23 mouse cellular contexts compared by ENCODE assay signal in genomic region chr16:22046739-22047366, GRCm38 (mm10). TPM values are rescaled to one million over a fixed set of nuclear protein-coding genes. Genes with fewer than 3 reads are reported as not detected.
DNase-seq lines count a peak whose midpoint lies in the region; ATAC-seq and TF ChIP-seq lines count a peak whose summit lies in the region.
"Had no signal": no experiment of that assay in that cellular context is flagged by ENCODE, and none has a peak within 500 bp of the region (broad histone marks: within the 10 kb centered on the region; RNA-seq: fewer than 3 reads in every experiment).

No protein-coding gene starts in this region.

- H3K9ac ChIP-seq in forebrain, embryonic 13.5 days = no peak overlapping the region
- H3K9ac ChIP-seq in forebrain, postnatal 0 days = no peak overlapping the region
- no peak overlapping the region for H3K9ac ChIP-seq in forebrain, embryonic 16.5 days (replicated peaks; ENCODE audit: low read depth, low read length)
- H3K9ac ChIP-seq: embryonic facial prominence, embryonic 15.5 days; heart, embryonic 15.5 days; hindbrain, embryonic 13.5 days had no signal

- no peak overlapping the region for H3K4me2 ChIP-seq in forebrain, embryonic 13.5 days
- H3K4me2 ChIP-seq in forebrain, postnatal 0 days (ENCODE audit: low read depth) = no peak overlapping the region
- H3K4me2 ChIP-seq in forebrain, embryonic 16.5 days (ENCODE audit: low read length) = no peak overlapping the region
- H3K4me2 ChIP-seq: embryonic facial prominence, embryonic 15.5 days; heart, embryonic 15.5 days; hindbrain, embryonic 13.5 days had no signal

- ATAC-seq in forebrain, embryonic 13.5 days = peak; percentile 67; the same call in 1 of the 2 replicates
- no peak for ATAC-seq in forebrain, postnatal 0 days
- ATAC-seq in forebrain, embryonic 16.5 days = peak; percentile 64
- ATAC-seq: hindbrain, postnatal 0 days had no signal

- H3K9me3 ChIP-seq in forebrain, embryonic 13.5 days (replicated peaks) = no peaks in the 10 kb centered on the region
- H3K9me3 ChIP-seq in forebrain, postnatal 0 days (ENCODE audit: low read length) = no peaks in the 10 kb centered on the region
- H3K9me3 ChIP-seq in forebrain, embryonic 16.5 days (ENCODE audit: control insufficient read depth, low read length) = no peaks in the 10 kb centered on the region
- H3K9me3 ChIP-seq: embryonic facial prominence, embryonic 15.5 days; heart, embryonic 10.5 days; heart, embryonic 15.5 days; hindbrain, embryonic 13.5 days had no signal

- peaks cover 9% of the 10 kb centered on the region; the same call in 1 of the 2 replicates for H3K4me1 ChIP-seq in forebrain, embryonic 13.5 days
- H3K4me1 ChIP-seq in forebrain, postnatal 0 days (ENCODE audit: insufficient read depth) = no peaks in the 10 kb centered on the region
- H3K4me1 ChIP-seq in bone marrow macrophage, adult 2 months (ENCODE audit: control insufficient read depth, insufficient read depth, low read length) = peaks cover 29% of the 10 kb centered on the region
- no peaks in the 10 kb centered on the region for H3K4me1 ChIP-seq in forebrain, embryonic 16.5 days (replicated peaks; ENCODE audit: control insufficient read depth, insufficient read depth, low read length)
- H3K4me1 ChIP-seq: embryonic facial prominence, embryonic 15.5 days; heart, embryonic 10.5 days; heart, embryonic 15.5 days; hindbrain, embryonic 13.5 days had no signal

- H3K4me3 ChIP-seq in forebrain, embryonic 13.5 days = no peak overlapping the region
- no peak overlapping the region for H3K4me3 ChIP-seq in forebrain, postnatal 0 days (ENCODE audit: low read depth, low read length)
- H3K4me3 ChIP-seq in bone marrow macrophage, adult 2 months (ENCODE audit: insufficient read depth, low read length) = no peak overlapping the region
- no peak overlapping the region for H3K4me3 ChIP-seq in forebrain, embryonic 16.5 days (replicated peaks; ENCODE audit: low read length)
- H3K4me3 ChIP-seq: embryonic facial prominence, embryonic 15.5 days; erythroblast, embryonic 14.5 days; heart, embryonic 10.5 days; heart, embryonic 15.5 days; hindbrain, embryonic 13.5 days had no signal

- no peaks in the 10 kb centered on the region for H3K27me3 ChIP-seq in forebrain, embryonic 13.5 days
- no peaks in the 10 kb centered on the region for H3K27me3 ChIP-seq in forebrain, postnatal 0 days (ENCODE audit: insufficient read depth, low read length)
- H3K27me3 ChIP-seq in forebrain, embryonic 16.5 days (replicated peaks; ENCODE audit: control insufficient read depth, insufficient read depth, low read length) = no peaks in the 10 kb centered on the region
- H3K27me3 ChIP-seq: embryonic facial prominence, embryonic 15.5 days; heart, embryonic 15.5 days; hindbrain, embryonic 13.5 days had no signal

- H3K27ac ChIP-seq in forebrain, embryonic 13.5 days = peak overlapping the region; percentile 35; the same call in 1 of the 2 replicates
- H3K27ac ChIP-seq in forebrain, postnatal 0 days (ENCODE audit: low read depth, low read length) = no peak overlapping the region
- H3K27ac ChIP-seq in bone marrow macrophage, adult 2 months (ENCODE audit: insufficient read depth, low read depth, low read length) = peak overlapping the region; percentile 21
- H3K27ac ChIP-seq in forebrain, embryonic 16.5 days (ENCODE audit: low read length) = no peak overlapping the region
- H3K27ac ChIP-seq: embryonic facial prominence, embryonic 15.5 days; heart, embryonic 10.5 days; heart, embryonic 15.5 days; hindbrain, embryonic 13.5 days; hindbrain, postnatal 0 days had no signal

- 54% methylated on average over 10 of the region's 10 CpGs for WGBS in forebrain, embryonic 13.5 days
- 40% methylated on average over 10 of the region's 10 CpGs for WGBS in forebrain, postnatal 0 days
- WGBS in forebrain, embryonic 16.5 days = 41% methylated on average over 10 of the region's 10 CpGs

- no peak for DNase-seq in forebrain, postnatal 0 days
- no peak for DNase-seq in spleen, adult 18-20 months
- no peak for DNase-seq in right cerebral cortex, postnatal 10 days (ENCODE audit: low spot score in 2 of 2)
- no peak for DNase-seq in heart, adult 8-10 months (ENCODE audit: low spot score)
- DNase-seq: adrenal gland, adult 8-10 months; adrenal gland, postnatal 36 days; cerebellum, adult 2 months; cerebellum, postnatal 10 days; embryo, embryonic 11 days; gastrocnemius, postnatal 36 days; heart, postnatal 14 days; kidney, adult 11 months had no signal

- peaks cover 62% of the 10 kb centered on the region for H3K36me3 ChIP-seq in forebrain, embryonic 13.5 days (ENCODE audit: poor library complexity, severe bottlenecking)
- peaks cover 36% of the 10 kb centered on the region for H3K36me3 ChIP-seq in forebrain, postnatal 0 days (ENCODE audit: insufficient read depth)
- peaks cover 14% of the 10 kb centered on the region for H3K36me3 ChIP-seq in forebrain, embryonic 16.5 days (ENCODE audit: control insufficient read depth, insufficient read depth)

- TF ChIP-seq CTCF in forebrain, postnatal 0 days (IDR thresholded peaks at IDR 0.05; ENCODE audit: low read depth) = no peak
- TF ChIP-seq CTCF in bone marrow macrophage, adult 2 months (IDR thresholded peaks at IDR 0.05; ENCODE audit: low read depth, low read length) = no peak

- TF ChIP-seq POLR2A in bone marrow macrophage, adult 2 months (IDR thresholded peaks at IDR 0.05; ENCODE audit: borderline replicate concordance, low read depth, low read length) = no peak

RNA-seq across cellular contexts. Expression of gene Senp2, which starts 37.6 kb away (rescaled TPM):
- polyA plus RNA-seq in forebrain, embryonic 13.5 days (2015; fragmentation: Nextera tagmentation; extraction: Ambion mirVana) = 50.7 and 54.0 TPM in 2 replicates
- total RNA-seq in forebrain, postnatal 0 days (2014; rRNA removed) = 37.1 and 49.1 TPM in 2 replicates
- polyA plus RNA-seq in forebrain, postnatal 0 days (2015; fragmentation: Nextera tagmentation; extraction: Ambion mirVana) = 28.0 and 42.1 TPM in 2 replicates
- polyA plus RNA-seq in bone marrow macrophage, adult 2 months (2012; ENCODE audit: insufficient read depth, insufficient read length, missing spikeins) = 66.7 and 74.9 TPM in 2 replicates
- polyA plus RNA-seq in forebrain, embryonic 16.5 days (2015; fragmentation: Nextera tagmentation; extraction: Ambion mirVana) = 50.6 and 51.2 TPM in 2 replicates
- 10 to 100 TPM; 21.7 to 28.2 (median 27.1) TPM for total RNA-seq in heart, adult 8-10 months (2022)

RNA-seq across cellular contexts. Expression of gene Liph, which starts 51.4 kb away (rescaled TPM):
- polyA plus RNA-seq in forebrain, embryonic 13.5 days (2015; fragmentation: Nextera tagmentation; extraction: Ambion mirVana) = 0.22 and 0.30 TPM in 2 replicates
- total RNA-seq in forebrain, postnatal 0 days (2014; rRNA removed) = 0.43 and 1.8 TPM in 2 replicates
- 0.64 and 0.91 TPM in 2 replicates for polyA plus RNA-seq in forebrain, postnatal 0 days (2015; fragmentation: Nextera tagmentation; extraction: Ambion mirVana)
- 0.69 and 0.74 TPM in 2 replicates for polyA plus RNA-seq in bone marrow macrophage, adult 2 months (2012; ENCODE audit: insufficient read depth, insufficient read length, missing spikeins)
- 0.43 and 1.1 TPM in 2 replicates for polyA plus RNA-seq in forebrain, embryonic 16.5 days (2015; fragmentation: Nextera tagmentation; extraction: Ambion mirVana)
- total RNA-seq in heart, adult 8-10 months (2022) = not detected
- total RNA-seq: gastrocnemius, adult 8-10 months; gastrocnemius, postnatal 36 days had no signal
- polyA plus RNA-seq: embryonic facial prominence, embryonic 11.5 days had no signal

Comparison
In these comparisons a context has a peak if more than half of its experiments do, and no peak if none do; other contexts are left out.
1. H3K27ac ChIP-seq: peak in forebrain, embryonic 13.5 days (single experiment) and bone marrow macrophage, adult 2 months (single experiment); none in forebrain, postnatal 0 days (single experiment) and forebrain, embryonic 16.5 days (single experiment).